Mouse (Mus musculus): ENCODE measurements around the gene Dlg1. TPM values are rescaled to one million over a fixed set of nuclear protein-coding genes. Genes with fewer than 3 reads are reported as not detected.

The Dlg1 gene
- 9.3 and 12.9 TPM in 2 replicates for polyA plus RNA-seq (2012; rRNA removed)

DNA sequence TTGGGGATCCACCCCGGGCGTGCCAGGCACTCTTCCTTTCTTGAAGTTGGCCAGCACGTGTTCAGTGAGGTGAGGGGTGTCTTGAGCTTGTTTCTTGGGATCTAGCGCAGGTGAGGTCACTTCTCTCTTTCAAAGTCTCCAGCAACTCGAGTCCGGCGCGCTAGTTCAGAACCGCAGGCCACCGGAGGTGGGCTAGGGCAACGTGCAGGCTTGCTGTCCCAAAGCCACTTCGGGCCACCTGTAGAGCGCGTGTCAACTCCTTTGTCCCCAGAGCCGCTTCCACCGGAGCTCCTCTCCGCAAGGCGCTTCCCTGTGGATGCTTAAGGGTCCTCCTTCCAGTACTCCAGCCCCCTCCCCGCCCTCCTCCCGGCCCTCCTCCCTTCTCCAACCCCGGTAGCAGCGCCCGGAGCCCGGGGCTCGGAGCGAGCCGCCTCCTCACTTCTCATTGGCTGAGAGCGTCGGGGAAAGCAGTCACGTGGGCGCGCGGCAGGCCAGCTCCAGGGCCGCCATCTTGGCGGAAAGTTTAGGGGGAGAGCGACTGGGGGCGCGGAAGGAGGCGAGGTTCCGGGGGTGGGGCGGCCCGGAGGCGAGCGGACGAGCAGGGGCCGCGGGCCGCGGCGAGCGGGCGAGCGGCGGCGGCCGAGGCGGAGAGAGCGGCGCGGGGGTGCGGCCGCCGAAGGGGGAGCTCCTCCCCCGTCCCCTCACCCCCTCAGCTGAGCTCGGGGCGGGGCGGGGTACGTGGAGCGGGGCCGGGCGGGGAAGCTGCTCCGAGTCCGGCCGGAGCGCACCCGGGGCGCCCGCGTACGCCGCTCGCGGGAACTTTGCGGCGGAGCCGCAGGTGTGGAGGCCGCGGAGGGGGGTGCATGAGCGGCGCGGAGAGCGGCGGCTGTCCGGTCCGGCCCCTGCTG is at the start of gene Dlg1:
Gene Dlg1 (plus strand): TSS at position 65 of the 908 bp plus-strand sequence.
- Histone ChIP-seq H3K27ac (ENCODE audit: control insufficient read depth, insufficient read depth, low read depth, low read length) (peak within 1 kb of the TSS; percentile 81), H3K4me1 (ENCODE audit: control insufficient read depth, insufficient read depth, low read length) (peaks cover 8% of the 10 kb centered on the region), H3K27me3 (ENCODE audit: control insufficient read depth, insufficient read depth, low read length) (no peaks in the 10 kb centered on the region), H3K36me3 (ENCODE audit: control insufficient read depth, insufficient read depth, low read length) (no peaks in the 10 kb centered on the region; the same call in 1 of the 2 replicates), H3K4me3 (ENCODE audit: control insufficient read depth, low read depth, low read length) (peak within 1 kb of the TSS; percentile 94)
- TF ChIP-seq CTCF (IDR thresholded peaks at IDR 0.05; ENCODE audit: control insufficient read depth, insufficient read depth, insufficient replicate concordance, low read depth, low read length) = no peak
- 0 out of 2 replicates have a peak, but pooled peaks have one; percentile 30 for TF ChIP-seq POLR2A (IDR thresholded peaks at IDR 0.05; ENCODE audit: control insufficient read depth, low read depth, low read length)

- H3K27me3 ChIP-seq (ENCODE audit: control insufficient read depth, insufficient read depth, low read length) = no peaks in the 10 kb centered on the region
- peaks cover 9% of the 10 kb centered on the region for H3K4me1 ChIP-seq (ENCODE audit: control insufficient read depth, insufficient read depth, low read length)
- no peaks in the 10 kb centered on the region for H3K36me3 ChIP-seq (ENCODE audit: control insufficient read depth, insufficient read depth, low read length)
- TF ChIP-seq CTCF (IDR thresholded peaks at IDR 0.05; ENCODE audit: control insufficient read depth, insufficient read depth, insufficient replicate concordance, low read depth, low read length) (no peak), POLR2A (IDR thresholded peaks at IDR 0.05; ENCODE audit: control insufficient read depth, low read depth, low read length) (no peak)
- no peak overlapping the region for H3K27ac ChIP-seq (ENCODE audit: control insufficient read depth, insufficient read depth, low read depth, low read length)
- H3K4me3 ChIP-seq (ENCODE audit: control insufficient read depth, low read depth, low read length) = no peak overlapping the region
Observed at GRCm38 (mm10) chr16:31616382-31616781, 46.9 kb upstream of the Dlg1 start.

DNA sequence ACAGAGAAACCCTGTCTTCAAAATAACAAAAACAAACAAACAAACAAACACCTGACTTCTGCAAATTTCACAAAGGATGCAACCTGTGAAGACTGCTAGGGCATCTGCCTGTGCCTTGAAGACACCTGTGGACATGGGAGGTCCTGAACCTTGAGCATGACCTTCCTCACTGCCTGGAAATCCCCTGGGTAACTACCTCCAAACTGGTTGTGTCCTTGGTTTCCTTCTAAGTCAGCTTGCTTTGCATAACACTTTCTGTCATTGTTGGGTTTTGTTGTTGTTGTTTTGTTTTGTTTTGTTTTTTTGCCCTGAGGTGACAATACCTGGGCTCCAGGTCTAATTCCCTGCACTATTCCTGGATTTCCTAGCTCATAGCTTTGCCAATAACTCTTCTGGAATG is 46.1 kb upstream of the Dlg1 start:
- Histone ChIP-seq H3K36me3 (ENCODE audit: control insufficient read depth, insufficient read depth, low read length) (no peaks in the 10 kb centered on the region), H3K4me1 (ENCODE audit: control insufficient read depth, insufficient read depth, low read length) (peaks cover 9% of the 10 kb centered on the region), H3K4me3 (ENCODE audit: control insufficient read depth, low read depth, low read length) (no peak overlapping the region), H3K27me3 (ENCODE audit: control insufficient read depth, insufficient read depth, low read length) (no peaks in the 10 kb centered on the region), H3K27ac (ENCODE audit: control insufficient read depth, insufficient read depth, low read depth, low read length) (no peak overlapping the region)
- TF ChIP-seq CTCF (IDR thresholded peaks at IDR 0.05; ENCODE audit: control insufficient read depth, insufficient read depth, insufficient replicate concordance, low read depth, low read length) = no peak
- no peak for TF ChIP-seq POLR2A (IDR thresholded peaks at IDR 0.05; ENCODE audit: control insufficient read depth, low read depth, low read length)

DNA sequence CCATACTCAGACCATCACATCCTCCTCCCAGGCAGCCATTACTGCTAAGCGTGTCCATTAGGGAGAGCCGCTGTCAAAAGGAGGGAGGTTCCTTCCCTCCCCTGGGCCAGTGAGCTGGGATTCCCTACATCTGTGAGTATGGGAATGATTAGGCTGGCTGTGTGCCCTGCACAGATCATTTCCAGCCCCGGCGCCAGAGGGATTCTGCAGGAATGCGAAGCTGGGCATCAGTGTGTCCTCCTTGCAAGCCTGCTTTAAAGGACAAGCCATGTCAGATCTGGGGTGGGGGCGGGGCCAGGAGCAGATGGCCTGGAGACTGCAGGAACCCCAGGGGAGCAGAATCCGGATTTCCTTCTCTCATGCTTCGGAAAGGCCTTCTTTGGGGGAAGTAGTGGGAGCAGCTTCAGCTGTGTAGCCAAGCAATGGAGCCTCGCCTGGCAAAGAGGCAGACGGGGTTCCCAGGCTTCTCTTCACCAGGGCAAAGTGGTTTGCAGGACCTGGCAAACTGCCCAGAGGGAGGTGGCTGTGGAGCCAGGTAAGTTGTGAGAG is 45.3 kb upstream of the Dlg1 start:
- Histone ChIP-seq H3K27ac (ENCODE audit: control insufficient read depth, insufficient read depth, low read depth, low read length) (no peak overlapping the region), H3K4me3 (ENCODE audit: control insufficient read depth, low read depth, low read length) (no peak overlapping the region), H3K4me1 (ENCODE audit: control insufficient read depth, insufficient read depth, low read length) (peaks cover 9% of the 10 kb centered on the region), H3K36me3 (ENCODE audit: control insufficient read depth, insufficient read depth, low read length) (no peaks in the 10 kb centered on the region), H3K27me3 (ENCODE audit: control insufficient read depth, insufficient read depth, low read length) (no peaks in the 10 kb centered on the region)
- TF ChIP-seq POLR2A (IDR thresholded peaks at IDR 0.05; ENCODE audit: control insufficient read depth, low read depth, low read length) (no peak), CTCF (IDR thresholded peaks at IDR 0.05; ENCODE audit: control insufficient read depth, insufficient read depth, insufficient replicate concordance, low read depth, low read length) (no peak)

GRCm38 (mm10) chr16:31618671-31619070 is 44.6 kb upstream of the Dlg1 start:
- H3K4me3 ChIP-seq (ENCODE audit: control insufficient read depth, low read depth, low read length) = no peak overlapping the region
- no peaks in the 10 kb centered on the region for H3K27me3 ChIP-seq (ENCODE audit: control insufficient read depth, insufficient read depth, low read length)
- H3K27ac ChIP-seq (ENCODE audit: control insufficient read depth, insufficient read depth, low read depth, low read length) = no peak overlapping the region
- no peak for TF ChIP-seq POLR2A (IDR thresholded peaks at IDR 0.05; ENCODE audit: control insufficient read depth, low read depth, low read length)
- TF ChIP-seq CTCF (IDR thresholded peaks at IDR 0.05; ENCODE audit: control insufficient read depth, insufficient read depth, insufficient replicate concordance, low read depth, low read length) = no peak
- peaks cover 9% of the 10 kb centered on the region for H3K4me1 ChIP-seq (ENCODE audit: control insufficient read depth, insufficient read depth, low read length)
- H3K36me3 ChIP-seq (ENCODE audit: control insufficient read depth, insufficient read depth, low read length) = no peaks in the 10 kb centered on the region

DNA sequence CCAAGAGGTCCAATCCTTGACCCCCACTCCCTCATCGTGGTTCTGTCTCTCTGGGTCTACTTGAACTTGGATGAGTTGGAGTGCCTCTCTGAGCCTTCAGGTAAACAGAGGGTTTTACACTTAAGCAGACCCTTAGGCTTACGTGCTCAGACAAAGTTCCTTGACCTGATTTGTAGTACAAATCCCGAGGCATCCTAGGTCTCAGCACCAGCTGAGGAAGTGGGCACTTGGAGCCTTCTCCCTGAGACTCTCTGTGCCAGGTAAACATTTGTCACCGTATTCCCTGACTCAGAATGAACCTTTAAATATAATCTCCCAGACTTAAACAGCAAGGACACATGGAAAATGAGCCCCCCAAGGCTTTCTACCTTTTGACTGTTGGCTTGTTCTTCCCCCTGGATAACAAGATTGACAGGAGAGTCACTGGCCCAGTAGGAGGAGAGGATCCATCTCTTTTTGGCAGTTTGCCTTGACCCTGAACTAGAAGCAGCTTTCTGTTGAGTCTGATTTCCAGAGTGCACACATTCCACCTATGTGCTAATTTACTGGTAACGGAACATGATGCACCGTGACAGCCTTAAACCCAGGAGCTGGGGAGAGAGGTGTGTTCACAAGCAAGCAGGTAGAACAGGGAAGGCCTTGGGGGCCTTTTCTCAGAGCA is 43.4 kb upstream of the Dlg1 start:
- Histone ChIP-seq H3K4me3 (ENCODE audit: control insufficient read depth, low read depth, low read length) (no peak overlapping the region), H3K4me1 (ENCODE audit: control insufficient read depth, insufficient read depth, low read length) (peaks cover 9% of the 10 kb centered on the region), H3K27ac (ENCODE audit: control insufficient read depth, insufficient read depth, low read depth, low read length) (no peak overlapping the region), H3K36me3 (ENCODE audit: control insufficient read depth, insufficient read depth, low read length) (no peaks in the 10 kb centered on the region), H3K27me3 (ENCODE audit: control insufficient read depth, insufficient read depth, low read length) (no peaks in the 10 kb centered on the region)
- TF ChIP-seq CTCF (IDR thresholded peaks at IDR 0.05; ENCODE audit: control insufficient read depth, insufficient read depth, insufficient replicate concordance, low read depth, low read length) (no peak), POLR2A (IDR thresholded peaks at IDR 0.05; ENCODE audit: control insufficient read depth, low read depth, low read length) (no peak)

- TF ChIP-seq POLR2A (IDR thresholded peaks at IDR 0.05; ENCODE audit: control insufficient read depth, low read depth, low read length) (no peak), CTCF (IDR thresholded peaks at IDR 0.05; ENCODE audit: control insufficient read depth, insufficient read depth, insufficient replicate concordance, low read depth, low read length) (no peak)
- Histone ChIP-seq H3K27me3 (ENCODE audit: control insufficient read depth, insufficient read depth, low read length) (no peaks in the 10 kb centered on the region), H3K36me3 (ENCODE audit: control insufficient read depth, insufficient read depth, low read length) (no peaks in the 10 kb centered on the region), H3K4me1 (ENCODE audit: control insufficient read depth, insufficient read depth, low read length) (peaks cover 9% of the 10 kb centered on the region), H3K27ac (ENCODE audit: control insufficient read depth, insufficient read depth, low read depth, low read length) (no peak overlapping the region), H3K4me3 (ENCODE audit: control insufficient read depth, low read depth, low read length) (no peak overlapping the region)
Observed at GRCm38 (mm10) chr16:31622356-31622755, 40.9 kb upstream of the Dlg1 start.
